Mouse (Mus musculus) C2C12 (cell line): ENCODE data around the gene Abca7. TPM values are rescaled to one million over a fixed set of nuclear protein-coding genes. Genes with fewer than 3 reads are reported as not detected.

Source experiments
- H3K27me3 ChIP-seq: one replicate; pipeline ENCODE4 v1.6.1; 2011; ENCODE audit not compliant: control insufficient read depth, insufficient read depth, insufficient read length
- H3K36me3 ChIP-seq: one replicate; pipeline ENCODE4 v1.6.1; 2011; ENCODE audit not compliant: control insufficient read depth, insufficient read depth
- H3K4me3 ChIP-seq: one replicate; pipeline ENCODE4 v1.5.1; 2011; ENCODE audit warnings: mild to moderate bottlenecking, control low read depth; ENCODE audit not compliant: poor library complexity, insufficient read depth, severe bottlenecking
- H3K79me2 ChIP-seq: one replicate; pipeline ENCODE4 v1.6.1; 2011; ENCODE audit not compliant: control insufficient read depth, insufficient read depth
- H3K79me3 ChIP-seq: one replicate; pipeline ENCODE4 v1.6.1; 2011; ENCODE audit warnings: low read depth, control low read depth
- H3ac ChIP-seq: one replicate; pipeline ENCODE3; 2011; ENCODE audit warnings: low read depth; ENCODE audit not compliant: control insufficient read depth, insufficient read length
- CEBPB ChIP-seq: IDR thresholded peaks from one replicate; pipeline ENCODE4 v1.6.1; 2011; ENCODE audit warnings: low read depth, mild to moderate bottlenecking, control low read depth, moderate library complexity
- CTCF ChIP-seq: IDR thresholded peaks from one replicate; pipeline ENCODE4 v1.5.1; 2011; ENCODE audit not compliant: control insufficient read depth, insufficient read depth, insufficient read length
- FOSL1 ChIP-seq: IDR thresholded peaks from one replicate; pipeline ENCODE4 v1.8.0; 2011; ENCODE audit warnings: mild to moderate bottlenecking, low read length; ENCODE audit not compliant: poor library complexity, insufficient read depth, severe bottlenecking
- MAX ChIP-seq: IDR thresholded peaks from one replicate; pipeline ENCODE4 v1.6.1; 2011; ENCODE audit warnings: mild to moderate bottlenecking, control low read depth
- MYOD1 ChIP-seq: IDR thresholded peaks from one replicate; pipeline ENCODE4 v1.6.1; 2011; ENCODE audit warnings: low read depth; ENCODE audit not compliant: control insufficient read depth, insufficient read length
- MYOG ChIP-seq: IDR thresholded peaks from one replicate; pipeline ENCODE4 v1.6.1; 2011; ENCODE audit not compliant: control insufficient read depth, insufficient read length; ENCODE audit errors: extremely low read depth
- USF1 ChIP-seq: IDR thresholded peaks from one replicate; pipeline ENCODE4 v1.6.1; 2011; ENCODE audit warnings: low read depth, mild to moderate bottlenecking, control low read depth, moderate library complexity
- polyA plus RNA-seq: library from polyadenylated mRNA; unstranded; fragments of >200 nt; fragmentation: generic; extraction: Trizol; gene quantifications from one replicate; pipeline ENCODE4 v1.2.1, GENCODE M21; 2012; ENCODE audit warnings: missing spikeins

Abca7 gene
- polyA plus RNA-seq, 1 experiment: 10.7 TPM

DNA sequence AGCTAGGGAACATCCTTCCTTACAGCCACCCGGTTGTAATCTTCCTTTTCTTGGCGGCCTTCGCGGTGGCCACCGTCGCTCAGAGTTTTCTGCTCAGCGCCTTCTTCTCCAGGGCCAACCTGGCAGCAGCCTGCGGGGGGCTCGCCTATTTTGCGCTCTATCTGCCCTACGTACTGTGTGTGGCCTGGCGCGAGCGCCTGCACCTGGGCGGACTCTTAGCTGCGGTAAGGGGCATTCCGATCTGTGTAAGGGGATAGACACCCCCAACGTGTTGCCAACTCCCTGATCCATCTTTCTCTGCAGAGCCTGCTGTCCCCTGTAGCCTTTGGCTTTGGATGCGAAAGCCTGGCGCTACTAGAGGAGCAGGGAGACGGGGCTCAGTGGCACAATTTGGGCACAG, 6.5 kb downstream of the Abca7 start:
- Histone ChIP-seq H3K79me3 (no peaks in the 10 kb centered on the region), H3K36me3 (peaks cover 10% of the 10 kb centered on the region), H3K27me3 (no peaks in the 10 kb centered on the region), H3K4me3 (no peak overlapping the region), H3K79me2 (no peaks in the 10 kb centered on the region), H3ac (no peak overlapping the region)
- TF ChIP-seq FOSL1: no peak
- no peak for TF ChIP-seq MAX
- TF ChIP-seq CEBPB: no peak
- no peak for TF ChIP-seq USF1
- no peak for TF ChIP-seq CTCF
- TF ChIP-seq MYOD1: no peak
- TF ChIP-seq MYOG: no peak

DNA sequence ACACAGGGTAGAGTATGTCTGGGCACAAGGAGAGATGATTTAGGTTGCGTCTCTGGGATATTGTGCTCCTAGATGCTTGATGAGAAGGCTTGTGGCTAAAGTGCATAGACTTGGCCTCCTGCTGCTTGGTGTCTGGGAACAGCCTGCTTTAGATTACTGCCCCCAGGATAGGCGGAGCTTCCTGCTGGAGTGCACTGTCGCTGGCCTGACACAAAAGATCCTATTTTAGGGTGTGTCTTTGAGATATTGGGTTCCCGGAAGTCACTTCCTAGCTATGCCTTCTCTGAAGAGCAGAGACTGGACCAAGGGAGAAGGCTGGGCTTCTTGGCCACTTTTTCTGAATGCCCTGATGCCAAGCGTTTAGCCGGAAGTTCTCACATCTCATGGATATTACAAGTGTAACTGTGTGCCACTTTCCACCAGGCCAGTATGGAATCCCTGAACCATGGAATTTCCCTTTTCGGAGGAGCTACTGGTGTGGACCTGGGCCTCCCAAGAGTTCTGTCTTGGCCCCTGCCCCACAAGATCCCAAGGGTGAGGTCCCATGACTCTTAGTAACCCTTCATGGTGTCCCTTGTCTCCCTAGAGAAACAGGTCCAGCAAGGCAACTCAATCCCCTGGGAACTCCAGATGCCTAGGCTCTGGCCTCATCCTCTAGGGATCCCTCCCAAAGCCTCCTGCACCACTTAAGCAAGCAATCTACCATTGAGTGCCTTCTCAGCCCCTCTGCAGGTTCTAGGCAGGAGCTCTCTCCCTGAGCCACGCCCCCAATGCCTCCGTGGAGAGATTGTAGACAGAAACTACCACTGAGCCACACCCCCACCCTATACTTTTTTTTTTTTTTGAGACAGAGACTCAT, 7.3 kb downstream of the Abca7 start:
- Histone ChIP-seq H3K27me3 (no peaks in the 10 kb centered on the region), H3K79me3 (no peaks in the 10 kb centered on the region), H3K79me2 (no peaks in the 10 kb centered on the region), H3K36me3 (peaks cover 10% of the 10 kb centered on the region), H3ac (no peak overlapping the region), H3K4me3 (no peak overlapping the region)
- TF ChIP-seq CTCF: no peak

- Histone ChIP-seq H3K36me3 (peaks cover 10% of the 10 kb centered on the region), H3ac (no peak overlapping the region), H3K79me3 (no peaks in the 10 kb centered on the region), H3K27me3 (no peaks in the 10 kb centered on the region), H3K79me2 (no peaks in the 10 kb centered on the region), H3K4me3 (no peak overlapping the region)
- TF ChIP-seq MYOG: no peak
- TF ChIP-seq CTCF: no peak
- no peak for TF ChIP-seq FOSL1
- TF ChIP-seq CEBPB: no peak
- TF ChIP-seq USF1: no peak
- TF ChIP-seq MYOD1: no peak
These were observed 8.0 kb downstream of the Abca7 start for GRCm38 (mm10) chr10:80004233-80004705.

DNA sequence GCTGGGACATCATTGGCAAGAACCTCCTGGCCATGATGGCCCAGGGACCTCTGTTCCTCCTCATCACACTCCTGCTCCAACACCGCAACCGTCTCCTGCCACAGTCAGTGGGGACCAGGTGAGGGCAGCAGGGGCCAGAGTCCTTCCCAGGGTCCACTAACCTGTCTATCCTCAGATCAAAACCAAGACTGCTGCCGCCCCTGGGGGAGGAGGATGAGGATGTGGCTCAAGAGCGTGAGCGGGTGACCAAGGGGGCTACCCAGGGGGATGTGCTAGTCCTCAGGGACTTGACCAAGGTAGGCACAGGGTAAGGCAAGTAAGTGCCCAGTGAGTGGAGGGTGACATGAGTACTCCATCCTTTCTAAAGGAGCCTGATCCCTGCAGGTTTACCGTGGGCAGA, 15.4 kb downstream of the Abca7 start:
- TF ChIP-seq MYOG: no peak
- TF ChIP-seq CTCF: no peak
- TF ChIP-seq CEBPB: no peak
- TF ChIP-seq MAX: no peak
- no peak for TF ChIP-seq MYOD1
- no peak for TF ChIP-seq USF1
- TF ChIP-seq FOSL1: no peak
- no peak overlapping the region for H3ac ChIP-seq
- no peaks in the 10 kb centered on the region for H3K79me3 ChIP-seq
- H3K27me3 ChIP-seq: no peaks in the 10 kb centered on the region
- no peaks in the 10 kb centered on the region for H3K79me2 ChIP-seq
- H3K4me3 ChIP-seq: no peak overlapping the region
- peaks cover 32% of the 10 kb centered on the region for H3K36me3 ChIP-seq

- TF ChIP-seq USF1: no peak
- TF ChIP-seq MAX: no peak
- no peak for TF ChIP-seq CEBPB
- TF ChIP-seq FOSL1: no peak
- no peak for TF ChIP-seq CTCF
- TF ChIP-seq MYOG: no peak
- TF ChIP-seq MYOD1: no peak
- Histone ChIP-seq H3K79me2 (no peaks in the 10 kb centered on the region), H3K4me3 (no peak overlapping the region), H3K36me3 (peaks cover 32% of the 10 kb centered on the region), H3ac (no peak overlapping the region), H3K79me3 (no peaks in the 10 kb centered on the region), H3K27me3 (no peaks in the 10 kb centered on the region)
These were observed 17.3 kb downstream of the Abca7 start for GRCm38 (mm10) chr10:80013609-80014008.
